Mouse (Mus musculus) neutrophil, adult 5-6 weeks (primary cell): Measurements from ENCODE around the gene Aspscr1. TPM values are rescaled to one million over a fixed set of nuclear protein-coding genes. Genes with fewer than 3 reads are reported as not detected.

Experiments
- ATAC-seq: fragments of 151-379, 151-347 bp; 2 replicates; pipeline ENCODE4 v1.8.0; 2017; ENCODE audit warnings: mild to moderate bottlenecking, moderate TSS enrichment; ENCODE audit not compliant: insufficient number of reproducible peaks, poor library complexity, low FRiP score, severe bottlenecking; ENCODE audit errors: extremely low read depth
- total RNA-seq: library from RNA; stranded (forward); fragments of 200-1000 nt; gene quantifications from 2 replicates; pipeline ENCODE4 v1.2.3, GENCODE M21; 2017

Gene Aspscr1
- total RNA-seq: 59.7 and 74.8 TPM in 2 replicates

- peak; percentile 85 for ATAC-seq
These were observed at the start of gene Aspscr1 for GRCm38 (mm10) chr11:120672687-120673593. TSS of gene Aspscr1 (plus strand) at chr11:120672973.

GRCm38 (mm10) chr11:120623961-120624679 is 48.7 kb upstream of the Aspscr1 start:
- ATAC-seq: peak; percentile 36; the same call in 1 of the 2 replicates

- 0 out of 2 replicates have a peak, but pooled peaks have one; percentile 31 for ATAC-seq
These were observed 48.1 kb upstream of the Aspscr1 start for GRCm38 (mm10) chr11:120624680-120625111.

- no peak for ATAC-seq
These were observed 47.5 kb upstream of the Aspscr1 start, which contains the start of gene Sirt7 for GRCm38 (mm10) chr11:120625152-120625775. TSS of gene Sirt7 (minus strand) at chr11:120625240.

- no peak for ATAC-seq
These were observed 45.8 kb upstream of the Aspscr1 start for GRCm38 (mm10) chr11:120626785-120627467.

- ATAC-seq: peak; percentile 58
These were observed 45.1 kb upstream of the Aspscr1 start for GRCm38 (mm10) chr11:120627468-120628300.

- ATAC-seq: no peak
These were observed 44.0 kb upstream of the Aspscr1 start for GRCm38 (mm10) chr11:120628601-120629340.

- peak; percentile 31; the same call in 1 of the 2 replicates for ATAC-seq
These were observed 43.4 kb upstream of the Aspscr1 start for GRCm38 (mm10) chr11:120629341-120629730.

- ATAC-seq: no peak
These were observed 42.9 kb upstream of the Aspscr1 start for GRCm38 (mm10) chr11:120629911-120630310.

- peak; percentile 55 for ATAC-seq
These were observed 42.3 kb upstream of the Aspscr1 start for GRCm38 (mm10) chr11:120630401-120630871.

- ATAC-seq: no peak
These were observed 41.7 kb upstream of the Aspscr1 start for GRCm38 (mm10) chr11:120630881-120631725.

- no peak for ATAC-seq
These were observed 40.9 kb upstream of the Aspscr1 start for GRCm38 (mm10) chr11:120631726-120632448.

- no peak for ATAC-seq
These were observed 39.9 kb upstream of the Aspscr1 start for GRCm38 (mm10) chr11:120632559-120633519.

GRCm38 (mm10) chr11:120633520-120634343 is 39.0 kb upstream of the Aspscr1 start, which contains the start of gene Mafg:
TSS of gene Mafg (minus strand) at chr11:120633600.
- peak; percentile 40 for ATAC-seq
